24 mouse cellular contexts compared by ENCODE assay signal in genomic region chr4:150079244-150079643, GRCm38 (mm10). TPM values are rescaled to one million over a fixed set of nuclear protein-coding genes. Genes with fewer than 3 reads are reported as not detected.
A peak's percentile ranks its signal among the peaks of the same experiment; 100 is the strongest.
DNase-seq lines count a peak whose midpoint lies in the region; ATAC-seq and TF ChIP-seq lines count a peak whose summit lies in the region.
"Had no signal": no experiment of that assay in that cellular context is flagged by ENCODE, and none has a peak within 500 bp of the region (broad histone marks: within the 10 kb centered on the region; RNA-seq: fewer than 3 reads in every experiment).

No protein-coding gene starts in this region.

- no peak for TF ChIP-seq CTCF in lung, embryonic 14.5 days (IDR thresholded peaks at IDR 0.05; ENCODE audit: low read depth)
- TF ChIP-seq CTCF in bone marrow macrophage, adult 2 months (IDR thresholded peaks at IDR 0.05; ENCODE audit: low read depth, low read length) = no peak
- no peak for TF ChIP-seq CTCF in midbrain, postnatal 0 days (IDR thresholded peaks at IDR 0.05)

- no peak for DNase-seq in heart, postnatal 4 days
- DNase-seq in lung, embryonic 14.5 days = peak; percentile 87
- no peak for DNase-seq in lung, postnatal 25 days (ENCODE audit: low spot score)
- peak; percentile 53 for DNase-seq in lung, postnatal 36 days
- no peak for DNase-seq in midbrain, postnatal 0 days (ENCODE audit: low spot score)
- DNase-seq: adrenal gland, adult 2 months; cerebellum, adult 2 months; cerebellum, postnatal 36 days; embryo, embryonic 11 days; kidney, adult 11 months; kidney, postnatal 36 days had no signal

- H3K4me3 ChIP-seq in heart, embryonic 13.5 days = no peak overlapping the region
- H3K4me3 ChIP-seq in lung, embryonic 14.5 days (ENCODE audit: low read depth, low read length) = no peak overlapping the region
- H3K4me3 ChIP-seq in bone marrow macrophage, adult 2 months (ENCODE audit: insufficient read depth, low read length) = no peak overlapping the region
- no peak overlapping the region for H3K4me3 ChIP-seq in midbrain, postnatal 0 days (ENCODE audit: low read depth, low read length)
- H3K4me3 ChIP-seq: embryonic facial prominence, embryonic 15.5 days; hindbrain, embryonic 12.5 days; kidney, embryonic 15.5 days; limb, embryonic 15.5 days; neural tube, embryonic 15.5 days had no signal

- H3K4me1 ChIP-seq in heart, embryonic 13.5 days = peaks cover 27% of the 10 kb centered on the region
- no peaks in the 10 kb centered on the region for H3K4me1 ChIP-seq in lung, embryonic 14.5 days (ENCODE audit: insufficient read depth)
- peaks cover 47% of the 10 kb centered on the region for H3K4me1 ChIP-seq in bone marrow macrophage, adult 2 months (ENCODE audit: control insufficient read depth, insufficient read depth, low read length)
- H3K4me1 ChIP-seq in midbrain, postnatal 0 days (ENCODE audit: insufficient read depth, low read length) = no peaks in the 10 kb centered on the region
- H3K4me1 ChIP-seq: hindbrain, embryonic 12.5 days; neural tube, embryonic 15.5 days had no signal

- H3K9me3 ChIP-seq in heart, embryonic 13.5 days = no peaks in the 10 kb centered on the region; the same call in 1 of the 2 replicates
- no peaks in the 10 kb centered on the region for H3K9me3 ChIP-seq in lung, embryonic 14.5 days (ENCODE audit: low read depth, low read length)
- H3K9me3 ChIP-seq in midbrain, postnatal 0 days (ENCODE audit: low read length) = no peaks in the 10 kb centered on the region
- H3K9me3 ChIP-seq: embryonic facial prominence, embryonic 15.5 days; G1E; hindbrain, embryonic 12.5 days; kidney, embryonic 15.5 days; limb, embryonic 15.5 days; neural tube, embryonic 15.5 days had no signal

- no peak overlapping the region for H3K4me2 ChIP-seq in heart, embryonic 13.5 days
- no peak overlapping the region for H3K4me2 ChIP-seq in lung, embryonic 14.5 days
- H3K4me2 ChIP-seq in midbrain, postnatal 0 days (ENCODE audit: low read depth, low read length, poor library complexity, severe bottlenecking) = no peak overlapping the region
- H3K4me2 ChIP-seq: embryonic facial prominence, embryonic 15.5 days; hindbrain, embryonic 12.5 days; kidney, embryonic 15.5 days; limb, embryonic 15.5 days; midbrain, embryonic 11.5 days; neural tube, embryonic 15.5 days had no signal

- H3K36me3 ChIP-seq in heart, embryonic 13.5 days = no peaks in the 10 kb centered on the region
- H3K36me3 ChIP-seq in lung, embryonic 14.5 days (ENCODE audit: insufficient read depth) = no peaks in the 10 kb centered on the region
- H3K36me3 ChIP-seq in midbrain, postnatal 0 days (ENCODE audit: insufficient read depth, low read length) = no peaks in the 10 kb centered on the region
- H3K36me3 ChIP-seq: embryonic facial prominence, embryonic 15.5 days; G1E; hindbrain, embryonic 12.5 days; kidney, embryonic 15.5 days; limb, embryonic 15.5 days; neural tube, embryonic 15.5 days had no signal

- no peak for ATAC-seq in heart, embryonic 13.5 days (ENCODE audit: extremely low read depth, insufficient number of reproducible peaks, low FRiP score, low TSS enrichment)
- ATAC-seq in lung, embryonic 14.5 days (ENCODE audit: insufficient read depth) = peak; percentile 77
- no peak for ATAC-seq in midbrain, postnatal 0 days (ENCODE audit: low FRiP score)
- ATAC-seq: forebrain, embryonic 14.5 days had no signal

- H3K27me3 ChIP-seq in heart, embryonic 13.5 days (replicated peaks) = no peaks in the 10 kb centered on the region
- no peaks in the 10 kb centered on the region for H3K27me3 ChIP-seq in lung, embryonic 14.5 days (ENCODE audit: insufficient read depth, low read length)
- H3K27me3 ChIP-seq in midbrain, postnatal 0 days (ENCODE audit: insufficient read depth, low read length) = no peaks in the 10 kb centered on the region
- H3K27me3 ChIP-seq: embryonic facial prominence, embryonic 15.5 days; hindbrain, embryonic 12.5 days; kidney, embryonic 15.5 days; limb, embryonic 15.5 days; neural tube, embryonic 15.5 days had no signal

- no peak for TF ChIP-seq POLR2A in bone marrow macrophage, adult 2 months (IDR thresholded peaks at IDR 0.05; ENCODE audit: borderline replicate concordance, low read depth, low read length)

- WGBS in heart, embryonic 13.5 days = 35% methylated on average over 7 of the region's 7 CpGs
- WGBS in lung, embryonic 14.5 days = 35% methylated on average over 7 of the region's 7 CpGs
- 82% methylated on average over 7 of the region's 7 CpGs for WGBS in midbrain, postnatal 0 days

- H3K27ac ChIP-seq in heart, embryonic 13.5 days (replicated peaks) = peak overlapping the region; percentile 15; the same call in 1 of the 2 replicates
- H3K27ac ChIP-seq in lung, embryonic 14.5 days (ENCODE audit: low read depth) = peak overlapping the region; percentile 88
- peak overlapping the region; percentile 83; the same call in 1 of the 2 replicates for H3K27ac ChIP-seq in bone marrow macrophage, adult 2 months (ENCODE audit: insufficient read depth, low read depth, low read length)
- no peak overlapping the region for H3K27ac ChIP-seq in midbrain, postnatal 0 days (ENCODE audit: low read depth, low read length)
- H3K27ac ChIP-seq: embryonic facial prominence, embryonic 15.5 days; hindbrain, embryonic 12.5 days; kidney, embryonic 15.5 days; limb, embryonic 15.5 days; liver, embryonic 14.5 days; neural tube, embryonic 15.5 days had no signal

- H3K9ac ChIP-seq in heart, embryonic 13.5 days = no peak overlapping the region
- H3K9ac ChIP-seq in lung, embryonic 14.5 days = no peak overlapping the region
- no peak overlapping the region for H3K9ac ChIP-seq in midbrain, postnatal 0 days (replicated peaks; ENCODE audit: low read length, poor library complexity, severe bottlenecking)
- H3K9ac ChIP-seq: embryonic facial prominence, embryonic 15.5 days; hindbrain, embryonic 12.5 days; kidney, embryonic 15.5 days; limb, embryonic 15.5 days; liver, embryonic 14.5 days; neural tube, embryonic 15.5 days had no signal

RNA-seq across cellular contexts. Expression of gene Gpr157, which starts 7.9 kb away (rescaled TPM):
- 2.6 and 2.7 TPM in 2 replicates for polyA plus RNA-seq in heart, embryonic 13.5 days (2015; fragmentation: Nextera tagmentation; extraction: Ambion mirVana)
- 10 to 100 TPM; 14.1 to 19.8 TPM for total RNA-seq in heart, postnatal 4 days (2021)
- 1.4 and 1.5 TPM in 2 replicates for polyA plus RNA-seq in lung, embryonic 14.5 days (2014; fragmentation: Nextera tagmentation; extraction: Ambion mirVana)
- polyA plus RNA-seq in bone marrow macrophage, adult 2 months (2012; ENCODE audit: insufficient read depth, insufficient read length, missing spikeins) = 4.8 and 5.1 TPM in 2 replicates
- 4.4 TPM in 2 replicates for total RNA-seq in midbrain, postnatal 0 days (2014; rRNA removed)
- 0.47 and 0.49 TPM in 2 replicates for polyA plus RNA-seq in midbrain, postnatal 0 days (2015; fragmentation: Nextera tagmentation; extraction: Ambion mirVana)

RNA-seq across cellular contexts. Expression of gene Slc2a5, which starts 39.8 kb away (rescaled TPM):
- polyA plus RNA-seq in heart, embryonic 13.5 days (2015; fragmentation: Nextera tagmentation; extraction: Ambion mirVana) = 1.1 and 1.9 TPM in 2 replicates
- total RNA-seq in heart, postnatal 4 days (2021) = under 1 TPM; 0.36 to 0.61 TPM
- 0.60 and 0.70 TPM in 2 replicates for polyA plus RNA-seq in lung, embryonic 14.5 days (2014; fragmentation: Nextera tagmentation; extraction: Ambion mirVana)
- polyA plus RNA-seq in bone marrow macrophage, adult 2 months (2012; ENCODE audit: insufficient read depth, insufficient read length, missing spikeins) = 0.43 TPM in 1 of 2 replicates, not detected in the other
- total RNA-seq in midbrain, postnatal 0 days (2014; rRNA removed) = 1.5 and 4.3 TPM in 2 replicates
- polyA plus RNA-seq in midbrain, postnatal 0 days (2015; fragmentation: Nextera tagmentation; extraction: Ambion mirVana) = 2.1 and 3.2 TPM in 2 replicates
- total RNA-seq: gastrocnemius, adult 8-10 months; megakaryocyte progenitor cell, adult 5-6 weeks had no signal
- polyA plus RNA-seq: G1E had no signal

Comparison
In these comparisons a context has a peak if more than half of its experiments do, and no peak if none do; other contexts are left out.
1. DNase-seq: peak in lung, embryonic 14.5 days (single experiment) and lung, postnatal 36 days (single experiment); none in heart, postnatal 4 days (single experiment), lung, postnatal 25 days (single experiment) and midbrain, postnatal 0 days (single experiment).